Mouse (Mus musculus) lung, postnatal 14 days (tissue): ENCODE measurements around the gene Rgl3.
A peak's percentile ranks its signal among the peaks of the same experiment; 100 is the strongest.

Source experiments
- DNase-seq: peaks from one replicate; pipeline ENCODE4 v3.0.0; 2021

The Rgl3 gene

GRCm38 (mm10) chr9:21944267-21944666, 45.0 kb downstream of the Rgl3 start:
- DNase-seq = no peak

GRCm38 (mm10) chr9:21943638-21944037, 45.6 kb downstream of the Rgl3 start:
- no peak for DNase-seq

GRCm38 (mm10) chr9:21943046-21943445, 46.2 kb downstream of the Rgl3 start:
- no peak for DNase-seq

GRCm38 (mm10) chr9:21938234-21938855, 50.9 kb downstream of the Rgl3 start:
- DNase-seq = no peak

GRCm38 (mm10) chr9:21937711-21938175, 51.5 kb downstream of the Rgl3 start:
- DNase-seq = no peak

GRCm38 (mm10) chr9:21936692-21937570, 52.3 kb downstream of the Rgl3 start, which contains the start of gene Plppr2:
Gene Plppr2 (plus strand): TSS chr9:21937033.
- peak; percentile 96 for DNase-seq

- no peak for DNase-seq
Measured at GRCm38 (mm10) chr9:21935466-21936131, 53.6 kb downstream of the Rgl3 start.

GRCm38 (mm10) chr9:21934021-21934420, 55.2 kb downstream of the Rgl3 start:
- no peak for DNase-seq

- DNase-seq = no peak
Measured at GRCm38 (mm10) chr9:21932445-21933137, 56.7 kb downstream of the Rgl3 start.

- DNase-seq = no peak
Measured at GRCm38 (mm10) chr9:21932006-21932405, 57.2 kb downstream of the Rgl3 start.

- DNase-seq = no peak
Measured at GRCm38 (mm10) chr9:21929208-21929607, 60.0 kb downstream of the Rgl3 start.

- peak; percentile 90 for DNase-seq
Measured at GRCm38 (mm10) chr9:21927208-21927753, 62.0 kb downstream of the Rgl3 start, which contains the start of the genes Ccdc159 and Tmem205. Gene Ccdc159 (plus strand): TSS chr9:21927471. Gene Tmem205 (minus strand): TSS chr9:21927556.

GRCm38 (mm10) chr9:21926784-21927183, 62.5 kb downstream of the Rgl3 start:
- DNase-seq = peak; percentile 24

- peak; percentile 32 for DNase-seq
Measured at GRCm38 (mm10) chr9:21926155-21926554, 63.1 kb downstream of the Rgl3 start.

- DNase-seq = no peak
Measured at GRCm38 (mm10) chr9:21925506-21925905, 63.7 kb downstream of the Rgl3 start.

- no peak for DNase-seq
Measured at GRCm38 (mm10) chr9:21925034-21925433, 64.2 kb downstream of the Rgl3 start.

- DNase-seq = peak; percentile 96
Measured at GRCm38 (mm10) chr9:21924099-21924493, 65.2 kb downstream of the Rgl3 start.

- no peak for DNase-seq
Measured at GRCm38 (mm10) chr9:21923490-21924098, 65.7 kb downstream of the Rgl3 start.

- DNase-seq = no peak
Measured at GRCm38 (mm10) chr9:21923036-21923435, 66.2 kb downstream of the Rgl3 start.
